Comparison of ENCODE assay signal across 18 mouse cellular contexts in genomic region chr3:52562816-52563215, GRCm38 (mm10).
A peak's percentile ranks its signal among the peaks of the same experiment; 100 is the strongest.
DNase-seq lines count a peak whose midpoint lies in the region; TF ChIP-seq lines count a peak whose summit lies in the region.
"Had no signal": no experiment of that assay in that cellular context is flagged by ENCODE, and none has a peak within 500 bp of the region (broad histone marks: within the 10 kb centered on the region; RNA-seq: fewer than 3 reads in every experiment).

No protein-coding gene starts in this region.

- peaks cover 5% of the 10 kb centered on the region for H3K4me1 ChIP-seq in ES-Bruce4 (ENCODE audit: control insufficient read depth, insufficient read depth, low read length)
- H3K4me1 ChIP-seq: forebrain, embryonic 13.5 days had no signal

- DNase-seq in ES-CJ7 (ENCODE audit: low read depth, low spot score): peak; percentile 60
- DNase-seq in ZHBTc4 (ENCODE audit: low read depth, low spot score): peak; percentile 30
- DNase-seq in thymus, postnatal 36 days: no peak
- no peak for DNase-seq in lung, postnatal 4 days
- DNase-seq: adrenal gland, adult 2 months; adrenal gland, postnatal 10 days; adrenal gland, postnatal 36 days; cerebellum, adult 11-12 months; cerebellum, adult 2 months; cerebellum, adult 9-10 months; cerebellum, postnatal 10 days; cerebellum, postnatal 25 days; forebrain, postnatal 0 days had no signal

- no peaks in the 10 kb centered on the region; the same call in 1 of the 2 replicates for H3K27me3 ChIP-seq in ES-Bruce4 (ENCODE audit: control insufficient read depth, insufficient read depth, low read length, poor library complexity, severe bottlenecking)
- H3K27me3 ChIP-seq: embryonic facial prominence, embryonic 12.5 days; forebrain, embryonic 13.5 days; forebrain, embryonic 15.5 days had no signal

- no peak for TF ChIP-seq CTCF in ES-Bruce4 (IDR thresholded peaks at IDR 0.05; ENCODE audit: low read depth, low read length)

- no peak overlapping the region for H3K4me3 ChIP-seq in ES-Bruce4 (ENCODE audit: low read depth, low read length)
- H3K4me3 ChIP-seq: embryonic facial prominence, embryonic 10.5 days; embryonic facial prominence, embryonic 12.5 days; forebrain, embryonic 13.5 days; forebrain, embryonic 15.5 days had no signal

- no peaks in the 10 kb centered on the region for H3K36me3 ChIP-seq in ES-Bruce4 (ENCODE audit: control insufficient read depth, insufficient read depth, low read length, poor library complexity, severe bottlenecking)
- H3K36me3 ChIP-seq: embryonic facial prominence, embryonic 10.5 days; embryonic facial prominence, embryonic 12.5 days; forebrain, embryonic 15.5 days had no signal

- peaks cover 5% of the 10 kb centered on the region; the same call in 1 of the 2 replicates for H3K9me3 ChIP-seq in ES-Bruce4 (replicated peaks; ENCODE audit: control insufficient read depth, insufficient read depth, low read length, poor library complexity, severe bottlenecking)
- H3K9me3 ChIP-seq: embryonic facial prominence, embryonic 10.5 days; embryonic facial prominence, embryonic 12.5 days; forebrain, embryonic 13.5 days; forebrain, embryonic 15.5 days had no signal

- H3K9ac ChIP-seq in ES-Bruce4 (ENCODE audit: low read depth, poor library complexity, severe bottlenecking): no peak overlapping the region
- H3K9ac ChIP-seq: embryonic facial prominence, embryonic 12.5 days; forebrain, embryonic 13.5 days; forebrain, embryonic 15.5 days; forebrain, postnatal 0 days had no signal

- TF ChIP-seq POLR2A in ES-Bruce4 (IDR thresholded peaks at IDR 0.05; ENCODE audit: insufficient read depth, low read length): no peak

- 0 out of 2 replicates have a peak overlapping the region, but pooled peaks have one; percentile 6 for H3K27ac ChIP-seq in ES-Bruce4 (ENCODE audit: insufficient read depth, low read length)
- H3K27ac ChIP-seq: embryonic facial prominence, embryonic 10.5 days; embryonic facial prominence, embryonic 12.5 days; forebrain, embryonic 13.5 days; forebrain, embryonic 15.5 days had no signal

- 0 out of 2 replicates have a peak, but pooled peaks have one; percentile 26 for TF ChIP-seq EP300 in ES-Bruce4 (IDR thresholded peaks at IDR 0.05; ENCODE audit: insufficient read depth, low read depth, low read length)

Comparison
In these comparisons a context has a peak if more than half of its experiments do, and no peak if none do; other contexts are left out.
1. DNase-seq: peak in ES-CJ7 (single experiment) and ZHBTc4 (single experiment); none in thymus, postnatal 36 days (0 of 2) and lung, postnatal 4 days (0 of 2).